Mouse (Mus musculus): ENCODE results near the gene Zfyve28.

DNA sequence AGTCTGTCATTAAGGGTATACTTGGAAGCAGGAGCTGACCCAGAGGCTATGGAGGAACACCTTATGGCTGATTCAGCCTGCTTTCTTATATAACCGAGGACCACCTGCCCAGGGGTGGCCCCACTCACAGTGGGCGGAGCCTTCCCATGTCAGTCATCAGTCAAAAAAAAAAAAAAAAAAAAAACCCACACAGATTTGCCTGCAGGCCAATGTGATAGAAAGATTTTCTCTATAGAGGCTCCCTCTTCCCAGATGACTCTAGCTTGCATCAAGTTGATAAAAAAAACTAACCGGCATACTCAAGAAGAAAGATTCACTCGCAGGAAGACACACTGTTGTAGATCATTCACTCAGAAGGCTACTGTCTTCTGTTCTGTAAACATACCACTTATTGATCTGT lies 68.2 kb downstream of the Zfyve28 start:
- TF ChIP-seq HCFC1 (IDR thresholded peaks at IDR 0.05; ENCODE audit: low read depth, low read length) (no peak), SMC3 (IDR thresholded peaks at IDR 0.05; ENCODE audit: low read depth, low read length) (no peak), GATA1 (IDR thresholded peaks at IDR 0.05; ENCODE audit: low read depth, low read length) (no peak), NELFE (IDR thresholded peaks at IDR 0.05; ENCODE audit: low read depth, low read length) (no peak), ZKSCAN1 (IDR thresholded peaks at IDR 0.05; ENCODE audit: low read depth, low read length) (no peak), MXI1 (IDR thresholded peaks at IDR 0.05; ENCODE audit: low read depth, low read length) (no peak), CTCF (IDR thresholded peaks at IDR 0.05 in 2 of 3, conservative IDR thresholded peaks at IDR 0.05 in 1 of 3; ENCODE audit: control insufficient read depth in 1 of 3, insufficient read depth in 1 of 3, low read depth in 2 of 3, low read length in 3 of 3, poor library complexity in 1 of 3, severe bottlenecking in 1 of 3) (no peak), ZNF384 (IDR thresholded peaks at IDR 0.05; ENCODE audit: low read depth, low read length) (0 out of 2 replicates have a peak, but pooled peaks have one; percentile 20), POLR2A (IDR thresholded peaks at IDR 0.05; ENCODE audit: control insufficient read depth in 1 of 2, insufficient read depth in 1 of 2, low read depth in 1 of 2, low read length in 2 of 2, poor library complexity in 1 of 2) (no peak), MYB (IDR thresholded peaks at IDR 0.05; ENCODE audit: low read depth, low read length) (no peak), ZC3H11A (IDR thresholded peaks at IDR 0.05; ENCODE audit: low read depth, low read length) (no peak), TCF12 (IDR thresholded peaks at IDR 0.05; ENCODE audit: low read depth, low read length) (no peak), UBTF (IDR thresholded peaks at IDR 0.05; ENCODE audit: borderline replicate concordance, insufficient read depth, low read depth, low read length) (no peak), RAD21 (IDR thresholded peaks at IDR 0.05; ENCODE audit: low read depth, low read length) (no peak)

All from MEL (cell line).